Comparison of ENCODE assay signal across 9 mouse cellular contexts in genomic region chr5:115514896-115515587, GRCm38 (mm10). TPM values are rescaled to one million over a fixed set of nuclear protein-coding genes. Genes with fewer than 3 reads are reported as not detected.
DNase-seq lines count a peak whose midpoint lies in the region; ATAC-seq lines count a peak whose summit lies in the region.
"Had no signal": no experiment of that assay in that cellular context is flagged by ENCODE, and none has a peak within 500 bp of the region (broad histone marks: within the 10 kb centered on the region; RNA-seq: fewer than 3 reads in every experiment).

No protein-coding gene starts in this region.

- H3K4me2 ChIP-seq in embryonic facial prominence, embryonic 11.5 days (ENCODE audit: low read depth, low read length), result peak overlapping the region; percentile 14
- H3K4me2 ChIP-seq in heart, embryonic 15.5 days, result peak overlapping the region; percentile 53

- ATAC-seq in cerebellum, adult (ENCODE audit: insufficient number of reproducible peaks, low FRiP score, low TSS enrichment), result no peak; the same call in 1 of the 2 replicates
- peak; percentile 54; the same call in 1 of the 2 replicates for ATAC-seq in embryonic facial prominence, embryonic 11.5 days (replicated peaks; ENCODE audit: insufficient number of reproducible peaks, low FRiP score, low TSS enrichment, low read depth)
- ATAC-seq in heart, embryonic 15.5 days (replicated peaks; ENCODE audit: insufficient number of reproducible peaks, insufficient read depth, low FRiP score, low read depth), result peak; percentile 80
- ATAC-seq in CD4-positive, CD25-positive, alpha-beta regulatory T cell, adult 4 months, result no peak

- H3K9ac ChIP-seq in embryonic facial prominence, embryonic 11.5 days (replicated peaks; ENCODE audit: low read length), result peak overlapping the region; percentile 29
- peak overlapping the region; percentile 36; the same call in 1 of the 2 replicates for H3K9ac ChIP-seq in heart, embryonic 15.5 days

- no peaks in the 10 kb centered on the region for H3K9me3 ChIP-seq in embryonic facial prominence, embryonic 11.5 days (replicated peaks; ENCODE audit: control insufficient read depth, low read length)
- no peaks in the 10 kb centered on the region for H3K9me3 ChIP-seq in heart, embryonic 15.5 days (replicated peaks)

- H3K4me3 ChIP-seq in embryonic facial prominence, embryonic 11.5 days (ENCODE audit: low read depth, low read length), result no peak overlapping the region
- peak overlapping the region; percentile 21; the same call in 1 of the 2 replicates for H3K4me3 ChIP-seq in heart, embryonic 15.5 days
- H3K4me3 ChIP-seq in macrophage (ENCODE audit: inconsistent target), result no peak overlapping the region

- no peaks in the 10 kb centered on the region for H3K36me3 ChIP-seq in embryonic facial prominence, embryonic 11.5 days (replicated peaks; ENCODE audit: control insufficient read depth, insufficient read depth, low read depth, low read length)
- H3K36me3 ChIP-seq in heart, embryonic 15.5 days, result no peaks in the 10 kb centered on the region; the same call in 1 of the 2 replicates
- no peaks in the 10 kb centered on the region for H3K36me3 ChIP-seq in macrophage (ENCODE audit: inconsistent target)

- peak; percentile 61 for DNase-seq in cerebellum, adult 9-11 months
- peak; percentile 81 for DNase-seq in embryonic facial prominence, embryonic 11.5 days (ENCODE audit: low spot score)
- peak; percentile 80 for DNase-seq in kidney, postnatal 14 days
- DNase-seq in frontal cortex, postnatal 10 days (ENCODE audit: low spot score in 2 of 2), result no peak

- H3K79me2 ChIP-seq in macrophage (ENCODE audit: inconsistent target), result peaks cover 90% of the 10 kb centered on the region

- peaks cover 5% of the 10 kb centered on the region for H3K4me1 ChIP-seq in embryonic facial prominence, embryonic 11.5 days (ENCODE audit: control insufficient read depth, insufficient read depth, low read length)
- H3K4me1 ChIP-seq in heart, embryonic 15.5 days (replicated peaks), result peaks cover 52% of the 10 kb centered on the region

- peak overlapping the region; percentile 85 for H3K27ac ChIP-seq in embryonic facial prominence, embryonic 11.5 days (replicated peaks; ENCODE audit: low read depth, low read length)
- H3K27ac ChIP-seq in heart, embryonic 15.5 days, result peak overlapping the region; percentile 93
- H3K27ac ChIP-seq in macrophage, result peak overlapping the region; percentile 99

- 34% methylated on average over 20 of the region's 20 CpGs for WGBS in embryonic facial prominence, embryonic 11.5 days
- WGBS in heart, embryonic 15.5 days, result 41% methylated on average over 20 of the region's 20 CpGs
- 54% methylated on average over 20 of the region's 20 CpGs for WGBS in macrophage (ENCODE audit: missing documents)

- H3K27me3 ChIP-seq in embryonic facial prominence, embryonic 11.5 days (ENCODE audit: control insufficient read depth, insufficient read depth, low read length), result no peaks in the 10 kb centered on the region
- no peaks in the 10 kb centered on the region for H3K27me3 ChIP-seq in heart, embryonic 15.5 days
- H3K27me3 ChIP-seq: CH12.LX had no signal

RNA-seq across cellular contexts. Expression of gene Pxn, which starts 8.6 kb away (rescaled TPM):
- 12.9 and 13.8 TPM in 2 replicates for polyA plus RNA-seq in embryonic facial prominence, embryonic 11.5 days (2014; fragmentation: Nextera tagmentation; extraction: Ambion mirVana)
- 33.5 and 46.2 TPM in 2 replicates for polyA plus RNA-seq in heart, embryonic 15.5 days (2015; fragmentation: Nextera tagmentation; extraction: Ambion mirVana)
- 100 to 1,000 TPM; 147 to 750 (median 196) TPM for total RNA-seq in macrophage (2018; cell fraction: chromatin; rRNA removed)
- total RNA-seq in macrophage (2018; cell fraction: cytosol; rRNA removed), result 100 to 1,000 TPM in 5 of 26 experiments, 10 to 100 TPM in 21; 72.4 to 157 (median 88.1) TPM
- 100 to 1,000 TPM; 108 to 337 (median 136) TPM for total RNA-seq in macrophage (2018; cell fraction: nucleus; rRNA removed)
- 48.5 to 74.5 TPM (median 67.7 TPM) in 3 replicates for polyA plus RNA-seq in macrophage (2018)
- polyA plus RNA-seq in CD4-positive, CD25-positive, alpha-beta regulatory T cell, adult 4 months (2017; shearing (Covaris generic)), result 10 to 100 TPM; 14.5 to 23.4 TPM

RNA-seq across cellular contexts. Expression of gene Sirt4, which starts 30.5 kb away (rescaled TPM):
- polyA plus RNA-seq in embryonic facial prominence, embryonic 11.5 days (2014; fragmentation: Nextera tagmentation; extraction: Ambion mirVana), result 12.7 and 17.2 TPM in 2 replicates
- polyA plus RNA-seq in heart, embryonic 15.5 days (2015; fragmentation: Nextera tagmentation; extraction: Ambion mirVana), result 20.9 TPM in 2 replicates
- 10 to 100 TPM in 24 of 26 experiments, 1 to 10 TPM in 2; 6.2 to 80.4 (median 31.0) TPM for total RNA-seq in macrophage (2018; cell fraction: chromatin; rRNA removed)
- total RNA-seq in macrophage (2018; cell fraction: cytosol; rRNA removed), result 10 to 100 TPM in 4 of 26 experiments, 1 to 10 TPM in 22; 2.0 to 12.0 (median 7.2) TPM
- 10 to 100 TPM in 25 of 26 experiments, 1 to 10 TPM in 1; 4.8 to 59.3 (median 25.2) TPM for total RNA-seq in macrophage (2018; cell fraction: nucleus; rRNA removed)
- 6.7 to 11.2 TPM (median 7.2 TPM) in 3 replicates for polyA plus RNA-seq in macrophage (2018)
- 10 to 100 TPM in 1 of 2 experiments, 1 to 10 TPM in 1; 9.9 to 18.6 TPM for polyA plus RNA-seq in CD4-positive, CD25-positive, alpha-beta regulatory T cell, adult 4 months (2017; shearing (Covaris generic))

RNA-seq across cellular contexts. Expression of gene Rplp0, which starts 44.2 kb away (rescaled TPM):
- polyA plus RNA-seq in embryonic facial prominence, embryonic 11.5 days (2014; fragmentation: Nextera tagmentation; extraction: Ambion mirVana), result 1,437 and 1,529 TPM in 2 replicates
- 925 and 1,001 TPM in 2 replicates for polyA plus RNA-seq in heart, embryonic 15.5 days (2015; fragmentation: Nextera tagmentation; extraction: Ambion mirVana)
- 100 to 1,000 TPM in 3 of 26 experiments, 10 to 100 TPM in 23; 33.9 to 262 (median 61.4) TPM for total RNA-seq in macrophage (2018; cell fraction: chromatin; rRNA removed)
- total RNA-seq in macrophage (2018; cell fraction: cytosol; rRNA removed), result 1,000 to 10,000 TPM in 11 of 26 experiments, 100 to 1,000 TPM in 15; 571 to 1,302 (median 885) TPM
- total RNA-seq in macrophage (2018; cell fraction: nucleus; rRNA removed), result 100 to 1,000 TPM; 118 to 274 (median 175) TPM
- polyA plus RNA-seq in macrophage (2018), result 520 to 1,272 TPM (median 1,219 TPM) in 3 replicates
- 1,000 to 10,000 TPM; 4,123 to 4,128 TPM for polyA plus RNA-seq in CD4-positive, CD25-positive, alpha-beta regulatory T cell, adult 4 months (2017; shearing (Covaris generic))

RNA-seq across cellular contexts. Expression of gene Pla2g1b, which starts 49.0 kb away (rescaled TPM):
- not detected in 2 replicates for polyA plus RNA-seq in embryonic facial prominence, embryonic 11.5 days (2014; fragmentation: Nextera tagmentation; extraction: Ambion mirVana)
- 0.32 and 0.52 TPM in 2 replicates for polyA plus RNA-seq in heart, embryonic 15.5 days (2015; fragmentation: Nextera tagmentation; extraction: Ambion mirVana)
- total RNA-seq in macrophage (2018; cell fraction: chromatin; rRNA removed), result not detected
- not detected for total RNA-seq in macrophage (2018; cell fraction: cytosol; rRNA removed)
- total RNA-seq in macrophage (2018; cell fraction: nucleus; rRNA removed), result not detected
- not detected in 3 replicates for polyA plus RNA-seq in macrophage (2018)
- polyA plus RNA-seq in CD4-positive, CD25-positive, alpha-beta regulatory T cell, adult 4 months (2017; shearing (Covaris generic)), result not detected
- total RNA-seq: CH12.LX had no signal

RNA-seq across cellular contexts. Expression of gene Gcn1l1, which starts 50.0 kb away (rescaled TPM):
- 29.3 and 31.4 TPM in 2 replicates for polyA plus RNA-seq in embryonic facial prominence, embryonic 11.5 days (2014; fragmentation: Nextera tagmentation; extraction: Ambion mirVana)
- 20.9 and 28.8 TPM in 2 replicates for polyA plus RNA-seq in heart, embryonic 15.5 days (2015; fragmentation: Nextera tagmentation; extraction: Ambion mirVana)
- 100 to 1,000 TPM in 19 of 26 experiments, 10 to 100 TPM in 7; 62.0 to 244 (median 110) TPM for total RNA-seq in macrophage (2018; cell fraction: chromatin; rRNA removed)
- 10 to 100 TPM; 10.0 to 31.8 (median 20.5) TPM for total RNA-seq in macrophage (2018; cell fraction: cytosol; rRNA removed)
- total RNA-seq in macrophage (2018; cell fraction: nucleus; rRNA removed), result 10 to 100 TPM; 33.2 to 96.2 (median 57.2) TPM
- polyA plus RNA-seq in macrophage (2018), result 12.9 to 25.7 TPM (median 22.1 TPM) in 3 replicates
- polyA plus RNA-seq in CD4-positive, CD25-positive, alpha-beta regulatory T cell, adult 4 months (2017; shearing (Covaris generic)), result 10 to 100 TPM; 25.2 to 36.2 TPM

Comparison
In these comparisons a context has a peak if more than half of its experiments do, and no peak if none do; other contexts are left out.
1. DNase-seq: peak in cerebellum, adult 9-11 months (single experiment), embryonic facial prominence, embryonic 11.5 days (single experiment) and kidney, postnatal 14 days (single experiment); none in frontal cortex, postnatal 10 days (0 of 2).
2. ATAC-seq: peak in embryonic facial prominence, embryonic 11.5 days (single experiment) and heart, embryonic 15.5 days (single experiment); none in cerebellum, adult (single experiment) and CD4-positive, CD25-positive, alpha-beta regulatory T cell, adult 4 months (single experiment).
3. Peak in every context shown above with its lines, with median percentiles within 50 percentile points of each other: H3K27ac ChIP-seq.